Mouse (Mus musculus): ENCODE results near the gene Igfbp1.

GRCm38 (mm10) chr11:7173664-7174063 is 23.9 kb upstream of the Igfbp1 start:
- TF ChIP-seq POLR2A (IDR thresholded peaks at IDR 0.05; ENCODE audit: borderline replicate concordance, control insufficient read depth, low read depth, low read length): no peak
- TF ChIP-seq CTCF (IDR thresholded peaks at IDR 0.05; ENCODE audit: control insufficient read depth, insufficient read depth, low read length): no peak

All from bone marrow, adult 2 months (tissue).